Mouse (Mus musculus) midbrain, embryonic 11.5 days (tissue): ENCODE results near the gene Kdsr. TPM values are rescaled to one million over a fixed set of nuclear protein-coding genes. Genes with fewer than 3 reads are reported as not detected.
"Not testable (repeated sequence)": the region's sequence is repeated elsewhere in the genome, so short reads cannot be mapped to it uniquely, and the experiment has no call there.

Experiments used
- ATAC-seq: fragments of 200-750 bp; cut with Nextera tagmentation; 2 replicates; pipeline ENCODE4 v1.8.0; 2017; ENCODE audit warnings: moderate TSS enrichment, moderate library complexity; ENCODE audit not compliant: low FRiP score
- DNase-seq: peaks from one replicate; pipeline ENCODE4 v3.0.0; 2015; ENCODE audit warnings: low spot score; ENCODE audit errors: missing footprints
- H3K27ac ChIP-seq: fragments of 300-500 bp; sonication (generic); 2 replicates; pipeline ENCODE4 v1.5.1; 2014; ENCODE audit warnings: low read depth, low read length
- H3K27me3 ChIP-seq: fragments of 300-500 bp; sonication (generic); 2 replicates; pipeline ENCODE4 v1.6.1; 2014; ENCODE audit warnings: mild to moderate bottlenecking, low read length, moderate library complexity, mixed read lengths; ENCODE audit not compliant: control insufficient read depth, insufficient read depth
- H3K36me3 ChIP-seq: fragments of 300-500 bp; sonication (generic); 2 replicates; pipeline ENCODE4 v1.6.1; 2014; ENCODE audit warnings: mild to moderate bottlenecking, low read length, moderate library complexity, mixed read lengths; ENCODE audit not compliant: control insufficient read depth, insufficient read depth
- H3K4me1 ChIP-seq: fragments of 300-500 bp; sonication (generic); 2 replicates; pipeline ENCODE4 v1.6.1; 2014; ENCODE audit warnings: low read length; ENCODE audit not compliant: control insufficient read depth, insufficient read depth
- H3K4me2 ChIP-seq: fragments of 300-500 bp; sonication (generic); 2 replicates; pipeline ENCODE4 v1.6.1; 2014; ENCODE audit warnings: mild to moderate bottlenecking, moderate library complexity
- H3K4me3 ChIP-seq: fragments of 300-500 bp; sonication (generic); 2 replicates; pipeline ENCODE4 v1.5.1; 2014; ENCODE audit warnings: low read depth, low read length
- H3K9ac ChIP-seq: fragments of 300-500 bp; sonication (generic); 2 replicates; pipeline ENCODE4 v1.6.1; 2014; ENCODE audit warnings: low read length
- H3K9me3 ChIP-seq: fragments of 300-500 bp; sonication (generic); 2 replicates; pipeline ENCODE4 v1.6.1; 2016; ENCODE audit warnings: low read length; ENCODE audit not compliant: control insufficient read depth
- WGBS: fragments of 180-500 bp; shearing (Covaris S2); extraction: QIAGEN DNeasy Blood & Tissue Kit; methylation state at CpG from one replicate; pipeline ENCODE4 v1.1.7; 2014; 5-methylcytosine and 5-hydroxymethylcytosine counted together
- polyA plus RNA-seq: library from polyadenylated mRNA; unstranded; fragments of >200 nt; fragmentation: Nextera tagmentation; extraction: Ambion mirVana; gene quantifications from 2 replicates; pipeline ENCODE4 v1.2.1, GENCODE M21; 2014

The Kdsr gene
- polyA plus RNA-seq, 1 experiment from 2014 or later, result 7.8 TPM

DNA sequence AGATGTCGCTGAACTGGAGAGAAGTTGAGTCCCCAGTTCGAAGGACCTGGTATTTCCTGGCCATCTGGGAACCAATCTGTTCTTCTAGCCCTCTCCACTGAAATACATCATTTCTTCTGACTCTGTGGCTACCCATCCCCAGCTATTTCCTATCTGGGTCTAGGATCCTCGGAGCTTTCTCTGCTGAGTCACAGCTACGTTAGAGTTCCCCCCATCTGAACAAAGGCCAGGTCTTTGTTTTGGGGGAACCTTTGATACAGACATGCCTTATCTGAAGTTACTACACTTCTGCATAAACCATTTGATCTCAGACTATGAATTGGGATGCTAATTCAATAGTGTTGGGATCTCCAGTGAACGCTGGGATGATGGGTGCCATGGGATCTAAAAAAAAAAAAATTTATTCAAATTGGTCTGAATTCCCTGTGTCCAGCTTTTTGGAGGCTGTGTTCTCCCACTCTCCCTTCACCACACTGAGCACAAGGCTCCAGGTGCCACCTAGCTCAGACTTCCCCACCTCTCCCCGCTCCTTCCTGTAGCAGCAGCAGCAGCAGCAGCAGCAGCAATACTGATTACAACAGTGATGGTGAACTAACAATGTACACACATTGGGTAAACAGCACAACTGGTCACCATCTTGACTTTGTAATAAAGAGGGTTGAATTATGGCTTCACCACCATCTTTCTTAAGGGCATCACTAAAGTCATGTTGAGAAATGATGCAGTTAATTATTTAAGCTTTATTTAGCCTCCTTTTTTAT lies 10.8 kb downstream of the Kdsr start:
- H3K36me3 ChIP-seq, result peaks cover 3% of the 10 kb centered on the region; the same call in 1 of the 2 replicates
- no peak overlapping the region for H3K27ac ChIP-seq
- ATAC-seq (no peak), DNase-seq (no peak)
- H3K4me3 ChIP-seq, result no peak overlapping the region
- H3K4me1 ChIP-seq, result no peaks in the 10 kb centered on the region
- H3K9me3 ChIP-seq, result no peaks in the 10 kb centered on the region
- WGBS, result 85% methylated on average over 6 of the region's 6 CpGs
- no peak overlapping the region for H3K4me2 ChIP-seq
- H3K27me3 ChIP-seq, result no peaks in the 10 kb centered on the region
- H3K9ac ChIP-seq, result no peak overlapping the region

- H3K9me3 ChIP-seq, result no peaks in the 10 kb centered on the region
- DNase-seq (no peak), ATAC-seq (no peak)
- 92% methylated on average over 6 of the region's 6 CpGs for WGBS
- peaks cover 3% of the 10 kb centered on the region; the same call in 1 of the 2 replicates for H3K36me3 ChIP-seq
- H3K27me3 ChIP-seq, result no peaks in the 10 kb centered on the region
- no peak overlapping the region for H3K4me2 ChIP-seq
- H3K9ac ChIP-seq, result no peak overlapping the region
- H3K4me3 ChIP-seq, result no peak overlapping the region
- H3K4me1 ChIP-seq, result no peaks in the 10 kb centered on the region
- H3K27ac ChIP-seq, result no peak overlapping the region
These were observed 16.5 kb downstream of the Kdsr start for GRCm38 (mm10) chr1:106742980-106743379.

DNA sequence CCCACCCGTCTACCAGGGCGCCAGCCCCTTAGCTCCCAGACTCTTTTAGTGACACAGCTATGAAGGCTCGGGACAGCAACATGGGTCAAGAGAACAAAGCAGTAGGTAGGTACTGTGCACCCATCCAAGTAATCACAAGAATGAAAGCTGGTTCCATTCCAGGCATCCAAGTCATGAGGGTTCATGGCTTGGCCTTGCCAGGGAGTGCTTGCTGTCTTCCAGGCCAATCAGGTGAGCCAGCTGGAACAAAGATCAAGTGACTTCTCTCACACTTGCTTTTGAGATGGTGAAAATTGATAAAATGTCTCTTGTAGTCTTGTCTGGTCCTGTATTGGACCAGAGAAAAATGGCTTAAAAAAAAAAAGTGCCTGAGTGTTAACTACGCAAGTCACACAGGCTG lies 18.8 kb downstream of the Kdsr start:
- WGBS, result 95% methylated on average over 4 of the region's 4 CpGs
- Histone ChIP-seq H3K27me3 (no peaks in the 10 kb centered on the region), H3K4me1 (no peaks in the 10 kb centered on the region), H3K27ac (no peak overlapping the region), H3K9me3 (no peaks in the 10 kb centered on the region), H3K4me2 (no peak overlapping the region), H3K36me3 (no peaks in the 10 kb centered on the region), H3K9ac (no peak overlapping the region), H3K4me3 (no peak overlapping the region)
- ATAC-seq (no peak), DNase-seq (no peak)

DNA sequence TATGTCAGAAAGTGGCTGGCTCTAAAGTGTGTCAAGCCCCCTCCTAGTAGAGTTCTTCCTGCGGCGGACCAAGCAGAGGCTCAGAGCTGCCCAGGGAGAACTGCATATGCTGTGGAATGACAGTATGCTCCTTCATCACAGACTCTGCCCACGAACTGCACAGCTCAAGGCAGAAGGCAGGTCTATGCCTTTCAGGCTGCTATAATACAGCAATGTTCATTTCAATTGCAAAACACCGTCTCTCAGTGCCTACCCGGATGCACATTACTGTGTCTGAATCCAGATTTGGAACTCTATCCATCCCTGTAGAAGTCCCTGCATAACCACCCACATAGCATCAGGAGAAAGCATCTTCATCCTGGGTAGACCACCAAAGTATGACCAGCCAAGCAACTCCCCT lies 19.7 kb downstream of the Kdsr start:
- Histone ChIP-seq H3K9ac (no peak overlapping the region), H3K4me2 (no peak overlapping the region), H3K9me3 (no peaks in the 10 kb centered on the region), H3K4me1 (no peaks in the 10 kb centered on the region), H3K27ac (no peak overlapping the region), H3K4me3 (no peak overlapping the region), H3K27me3 (no peaks in the 10 kb centered on the region), H3K36me3 (no peaks in the 10 kb centered on the region)
- WGBS, result 90% methylated on average over 5 of the region's 5 CpGs
- ATAC-seq (no peak), DNase-seq (no peak)

GRCm38 (mm10) chr1:106738092-106738491 lies 21.4 kb downstream of the Kdsr start:
- 82% methylated on average over 3 of the region's 3 CpGs for WGBS
- H3K4me2 ChIP-seq, result no peak overlapping the region
- no peaks in the 10 kb centered on the region for H3K4me1 ChIP-seq
- H3K4me3 ChIP-seq, result no peak overlapping the region
- no peaks in the 10 kb centered on the region for H3K9me3 ChIP-seq
- H3K27me3 ChIP-seq, result no peaks in the 10 kb centered on the region
- no peaks in the 10 kb centered on the region for H3K36me3 ChIP-seq
- H3K9ac ChIP-seq, result no peak overlapping the region
- no peak overlapping the region for H3K27ac ChIP-seq
- ATAC-seq, result no peak
- DNase-seq, result no peak

DNA sequence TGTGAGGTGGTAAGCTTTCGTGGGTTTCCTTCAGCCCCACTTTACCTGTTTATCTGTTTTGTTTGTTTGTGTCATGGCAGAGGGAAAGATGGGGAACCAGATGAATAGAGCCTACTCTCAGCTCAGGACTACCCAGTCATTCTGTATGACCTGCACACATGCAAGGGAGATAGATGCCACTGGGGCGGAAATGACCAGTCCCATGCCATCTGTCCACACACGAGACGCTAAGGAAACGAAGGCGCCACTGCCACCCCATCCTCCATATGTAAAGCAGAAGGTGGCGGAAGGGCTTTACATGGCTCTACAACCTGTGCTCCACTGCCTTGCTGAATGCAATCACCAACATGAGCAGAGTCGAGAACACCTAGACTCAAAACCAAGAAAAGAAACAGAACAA lies 23.3 kb downstream of the Kdsr start:
- Histone ChIP-seq H3K4me2 (no peak overlapping the region), H3K27me3 (no peaks in the 10 kb centered on the region), H3K4me3 (no peak overlapping the region), H3K27ac (no peak overlapping the region), H3K36me3 (no peaks in the 10 kb centered on the region), H3K9me3 (no peaks in the 10 kb centered on the region), H3K9ac (no peak overlapping the region), H3K4me1 (no peaks in the 10 kb centered on the region)
- DNase-seq (no peak), ATAC-seq (no peak)
- 94% methylated on average over 8 of the region's 8 CpGs for WGBS

GRCm38 (mm10) chr1:106735586-106735985 lies 23.9 kb downstream of the Kdsr start:
- ATAC-seq, result peak; percentile 52; the same call in 1 of the 2 replicates
- no peak overlapping the region for H3K27ac ChIP-seq
- no peak overlapping the region for H3K4me2 ChIP-seq
- H3K9me3 ChIP-seq, result no peaks in the 10 kb centered on the region
- no peaks in the 10 kb centered on the region for H3K27me3 ChIP-seq
- H3K9ac ChIP-seq, result no peak overlapping the region
- H3K4me3 ChIP-seq, result no peak overlapping the region
- DNase-seq, result peak; percentile 91
- 66% methylated on average over 2 of the region's 2 CpGs for WGBS
- H3K4me1 ChIP-seq, result no peaks in the 10 kb centered on the region
- H3K36me3 ChIP-seq, result no peaks in the 10 kb centered on the region

- H3K27ac ChIP-seq, result no peak overlapping the region
- H3K27me3 ChIP-seq, result no peaks in the 10 kb centered on the region
- H3K4me2 ChIP-seq, result no peak overlapping the region
- no peak overlapping the region for H3K9ac ChIP-seq
- no peak for ATAC-seq
- 25% methylated on average over 5 of the region's 5 CpGs for WGBS
- DNase-seq, result no peak
- no peaks in the 10 kb centered on the region for H3K4me1 ChIP-seq
- H3K4me3 ChIP-seq, result no peak overlapping the region
- H3K36me3 ChIP-seq, result no peaks in the 10 kb centered on the region
- no peaks in the 10 kb centered on the region for H3K9me3 ChIP-seq
These were observed 37.5 kb downstream of the Kdsr start for GRCm38 (mm10) chr1:106722061-106722460.

GRCm38 (mm10) chr1:106717736-106718135 lies 41.8 kb downstream of the Kdsr start:
- not testable (repeated sequence) for H3K4me3 ChIP-seq, DNase-seq, H3K27ac ChIP-seq, ATAC-seq, H3K4me2 ChIP-seq, H3K36me3 ChIP-seq, H3K4me1 ChIP-seq, H3K9ac ChIP-seq, H3K9me3 ChIP-seq, H3K27me3 ChIP-seq
- WGBS, result 81% methylated on average over 7 of the region's 7 CpGs
